Mouse (Mus musculus): ENCODE data around the gene Nrxn2. TPM values are rescaled to one million over a fixed set of nuclear protein-coding genes. Genes with fewer than 3 reads are reported as not detected.
A peak's percentile ranks its signal among the peaks of the same experiment; 100 is the strongest.

Nrxn2 gene
- polyA plus RNA-seq, 2 experiments, result 2.6 to 3.6 TPM

DNA sequence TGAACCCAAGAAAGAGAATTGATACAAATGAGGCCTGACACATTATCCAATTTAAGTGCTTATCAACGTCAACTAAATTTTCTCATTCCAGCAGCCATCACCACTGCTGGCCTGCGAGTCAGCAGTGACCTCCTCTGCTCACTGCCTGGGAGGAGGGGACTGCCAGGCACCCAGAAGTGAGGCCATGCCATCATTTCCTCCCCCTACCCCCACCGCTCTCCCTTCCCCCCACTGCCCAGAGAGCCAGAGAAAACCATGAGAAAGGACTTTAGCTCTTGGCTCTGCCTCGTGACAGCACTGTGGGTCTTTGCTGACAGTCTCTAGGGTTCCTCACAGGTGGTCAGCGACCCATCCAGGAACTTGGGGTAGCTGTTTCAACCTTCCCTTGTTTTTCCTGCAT is 56.6 kb downstream of the Nrxn2 start:
- H3K27ac ChIP-seq (replicated peaks; ENCODE audit: low read depth, low read length), result no peak overlapping the region
- H3K4me1 ChIP-seq (ENCODE audit: control insufficient read depth, insufficient read depth, low read length), result no peaks in the 10 kb centered on the region
- no peak overlapping the region for H3K4me2 ChIP-seq (replicated peaks; ENCODE audit: low read depth, low read length, severe bottlenecking)
- no peaks in the 10 kb centered on the region for H3K36me3 ChIP-seq (ENCODE audit: control insufficient read depth, insufficient read depth, low read length)
- ATAC-seq (ENCODE audit: low FRiP score, low read depth), result no peak
- no peak overlapping the region for H3K9ac ChIP-seq (ENCODE audit: low read depth, low read length, severe bottlenecking)
- TF ChIP-seq POLR2A (IDR thresholded peaks at IDR 0.05; ENCODE audit: borderline replicate concordance, extremely low read depth, insufficient read depth, insufficient read length), result no peak
- H3K9me3 ChIP-seq (ENCODE audit: control insufficient read depth, low read length), result no peaks in the 10 kb centered on the region
- DNase-seq (ENCODE audit: low spot score), result no peak
- no peaks in the 10 kb centered on the region for H3K27me3 ChIP-seq (ENCODE audit: control insufficient read depth, insufficient read depth, low read length)
- no peak overlapping the region for H3K4me3 ChIP-seq (replicated peaks; ENCODE audit: low read length)
- 34% methylated on average over 5 of the region's 5 CpGs for WGBS

DNA sequence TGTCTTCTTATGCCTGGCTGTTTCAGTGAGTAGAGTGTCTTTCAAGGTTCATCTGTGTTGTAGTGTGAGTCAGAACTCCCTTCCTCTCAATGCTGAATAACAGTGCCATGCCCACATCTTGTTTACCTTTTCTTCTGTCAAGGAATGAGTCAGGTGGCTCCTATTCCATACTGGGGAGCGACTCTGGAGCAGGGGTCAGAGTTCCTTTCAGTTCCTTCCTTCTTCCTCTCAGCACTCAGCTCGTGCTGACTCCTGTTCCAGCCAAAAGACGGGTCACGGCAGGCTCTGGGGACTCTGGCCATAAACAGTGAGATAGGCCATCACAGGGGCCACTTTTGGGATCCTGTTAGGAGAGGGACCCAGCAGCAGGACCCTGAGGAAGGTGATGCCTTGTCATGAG is 58.5 kb downstream of the Nrxn2 start:
- 48% methylated on average over 4 of the region's 4 CpGs for WGBS
- Histone ChIP-seq H3K4me1 (ENCODE audit: control insufficient read depth, insufficient read depth, low read length) (no peaks in the 10 kb centered on the region), H3K4me3 (replicated peaks; ENCODE audit: low read length) (no peak overlapping the region), H3K27me3 (ENCODE audit: control insufficient read depth, insufficient read depth, low read length) (no peaks in the 10 kb centered on the region), H3K9ac (ENCODE audit: low read depth, low read length, severe bottlenecking) (no peak overlapping the region), H3K27ac (replicated peaks; ENCODE audit: low read depth, low read length) (no peak overlapping the region), H3K4me2 (replicated peaks; ENCODE audit: low read depth, low read length, severe bottlenecking) (no peak overlapping the region), H3K36me3 (ENCODE audit: control insufficient read depth, insufficient read depth, low read length) (no peaks in the 10 kb centered on the region), H3K9me3 (ENCODE audit: control insufficient read depth, low read length) (no peaks in the 10 kb centered on the region)
- no peak for ATAC-seq (ENCODE audit: low FRiP score, low read depth)
- DNase-seq (ENCODE audit: low spot score), result no peak
- TF ChIP-seq POLR2A (IDR thresholded peaks at IDR 0.05; ENCODE audit: borderline replicate concordance, extremely low read depth, insufficient read depth, insufficient read length), result no peak

DNA sequence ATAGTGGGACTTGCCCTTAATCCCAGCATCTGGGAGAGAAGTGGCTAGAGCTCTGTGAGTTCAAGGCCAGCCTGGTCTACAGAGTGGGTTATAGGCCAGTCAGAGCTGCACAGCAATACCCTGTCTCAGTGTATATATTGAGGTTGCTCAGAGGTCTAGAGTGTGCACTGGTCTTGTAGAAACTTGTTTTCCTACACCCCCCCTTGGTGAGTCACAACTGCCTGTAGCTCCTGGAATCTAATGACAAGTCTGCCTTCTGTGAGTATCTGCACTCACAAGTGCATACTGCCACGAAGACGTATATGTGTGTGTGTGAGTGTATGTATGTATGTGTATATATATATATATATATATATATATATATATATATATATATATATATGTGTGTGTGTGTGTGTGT is 60.0 kb downstream of the Nrxn2 start:
- no peak overlapping the region for H3K4me3 ChIP-seq (replicated peaks; ENCODE audit: low read length)
- no peaks in the 10 kb centered on the region for H3K27me3 ChIP-seq (ENCODE audit: control insufficient read depth, insufficient read depth, low read length)
- no peaks in the 10 kb centered on the region for H3K9me3 ChIP-seq (ENCODE audit: control insufficient read depth, low read length)
- no peaks in the 10 kb centered on the region for H3K4me1 ChIP-seq (ENCODE audit: control insufficient read depth, insufficient read depth, low read length)
- H3K4me2 ChIP-seq (replicated peaks; ENCODE audit: low read depth, low read length, severe bottlenecking), result no peak overlapping the region
- no peak for TF ChIP-seq POLR2A (IDR thresholded peaks at IDR 0.05; ENCODE audit: borderline replicate concordance, extremely low read depth, insufficient read depth, insufficient read length)
- H3K27ac ChIP-seq (replicated peaks; ENCODE audit: low read depth, low read length), result no peak overlapping the region
- no peaks in the 10 kb centered on the region for H3K36me3 ChIP-seq (ENCODE audit: control insufficient read depth, insufficient read depth, low read length)
- H3K9ac ChIP-seq (ENCODE audit: low read depth, low read length, severe bottlenecking), result no peak overlapping the region
- DNase-seq (ENCODE audit: low spot score) (no peak), ATAC-seq (ENCODE audit: low FRiP score, low read depth) (no peak)
- WGBS, result 84% methylated on average over 2 of the region's 2 CpGs

DNA sequence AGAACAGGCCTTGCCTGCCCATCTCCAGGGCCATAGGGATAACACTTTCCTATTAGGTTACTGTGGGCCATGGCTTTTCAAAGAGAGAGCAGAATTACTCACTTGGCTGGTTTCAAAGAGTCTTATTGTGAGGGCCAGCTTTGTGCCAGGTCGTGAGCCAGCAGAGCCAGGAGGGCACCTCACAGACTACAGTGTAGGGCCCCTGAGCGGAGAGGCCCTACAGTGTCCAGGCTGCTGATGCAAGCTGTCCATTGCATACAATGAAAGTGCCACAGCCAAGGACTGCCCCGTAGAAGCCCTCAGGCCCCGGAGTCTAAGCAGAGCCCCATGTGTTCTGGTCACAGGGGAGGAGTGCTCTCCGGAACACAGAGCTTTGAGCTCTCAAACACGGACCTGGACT is 64.4 kb downstream of the Nrxn2 start:
- 0 out of 2 replicates have a peak, but pooled peaks cover 3% of the 10 kb centered on the region for H3K4me1 ChIP-seq (ENCODE audit: control insufficient read depth, insufficient read depth, low read length)
- TF ChIP-seq POLR2A (IDR thresholded peaks at IDR 0.05; ENCODE audit: borderline replicate concordance, extremely low read depth, insufficient read depth, insufficient read length), result no peak
- ATAC-seq (ENCODE audit: low FRiP score, low read depth) (no peak), DNase-seq (ENCODE audit: low spot score) (no peak)
- H3K4me2 ChIP-seq (replicated peaks; ENCODE audit: low read depth, low read length, severe bottlenecking), result no peak overlapping the region
- no peaks in the 10 kb centered on the region for H3K27me3 ChIP-seq (ENCODE audit: control insufficient read depth, insufficient read depth, low read length)
- whole genome bisulfite sequencing, result 86% methylated on average over 6 of the region's 6 CpGs
- no peaks in the 10 kb centered on the region for H3K9me3 ChIP-seq (ENCODE audit: control insufficient read depth, low read length)
- H3K9ac ChIP-seq (ENCODE audit: low read depth, low read length, severe bottlenecking), result no peak overlapping the region
- no peak overlapping the region for H3K27ac ChIP-seq (replicated peaks; ENCODE audit: low read depth, low read length)
- no peak overlapping the region for H3K4me3 ChIP-seq (replicated peaks; ENCODE audit: low read length)
- no peaks in the 10 kb centered on the region for H3K36me3 ChIP-seq (ENCODE audit: control insufficient read depth, insufficient read depth, low read length)

DNA sequence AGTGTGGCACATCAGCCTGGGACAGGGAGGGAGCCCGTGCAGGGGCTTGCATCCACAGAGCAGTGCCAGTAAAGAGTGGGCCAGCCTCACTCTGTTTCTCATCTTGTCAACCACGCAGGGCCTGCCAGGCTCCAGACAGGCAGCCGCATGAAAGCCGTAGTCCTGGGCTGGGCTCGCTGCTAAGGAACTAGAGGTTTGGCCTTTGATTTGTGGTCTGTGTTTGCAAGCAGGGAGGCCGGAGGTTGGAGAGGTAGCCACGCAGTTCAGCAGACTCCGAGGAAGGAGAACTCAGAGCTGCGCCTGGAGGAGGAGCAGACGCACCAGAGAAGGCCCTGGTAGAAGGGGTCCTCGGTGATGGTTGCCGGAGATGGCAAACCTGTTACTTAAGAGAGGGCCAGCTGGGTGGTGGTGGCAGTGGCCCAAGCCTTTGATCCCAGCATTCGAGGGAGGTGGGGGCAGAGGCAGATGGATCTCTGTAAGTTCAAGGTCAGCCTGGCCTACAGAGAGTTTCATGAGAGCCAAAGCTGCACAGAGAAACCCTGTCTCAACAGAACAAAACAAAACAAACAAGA is 66.6 kb downstream of the Nrxn2 start:
- H3K9ac ChIP-seq (ENCODE audit: low read depth, low read length, severe bottlenecking), result no peak overlapping the region
- no peak overlapping the region for H3K4me3 ChIP-seq (replicated peaks; ENCODE audit: low read length)
- DNase-seq (ENCODE audit: low spot score) (no peak), ATAC-seq (ENCODE audit: low FRiP score, low read depth) (no peak)
- no peak overlapping the region for H3K4me2 ChIP-seq (replicated peaks; ENCODE audit: low read depth, low read length, severe bottlenecking)
- H3K27ac ChIP-seq (replicated peaks; ENCODE audit: low read depth, low read length), result no peak overlapping the region
- H3K27me3 ChIP-seq (ENCODE audit: control insufficient read depth, insufficient read depth, low read length), result no peaks in the 10 kb centered on the region
- no peaks in the 10 kb centered on the region for H3K36me3 ChIP-seq (ENCODE audit: control insufficient read depth, insufficient read depth, low read length)
- H3K9me3 ChIP-seq (ENCODE audit: control insufficient read depth, low read length), result no peaks in the 10 kb centered on the region
- 62% methylated on average over 13 of the region's 13 CpGs for WGBS
- H3K4me1 ChIP-seq (ENCODE audit: control insufficient read depth, insufficient read depth, low read length), result 0 out of 2 replicates have a peak, but pooled peaks cover 3% of the 10 kb centered on the region
- TF ChIP-seq POLR2A (IDR thresholded peaks at IDR 0.05; ENCODE audit: borderline replicate concordance, extremely low read depth, insufficient read depth, insufficient read length), result no peak

DNA sequence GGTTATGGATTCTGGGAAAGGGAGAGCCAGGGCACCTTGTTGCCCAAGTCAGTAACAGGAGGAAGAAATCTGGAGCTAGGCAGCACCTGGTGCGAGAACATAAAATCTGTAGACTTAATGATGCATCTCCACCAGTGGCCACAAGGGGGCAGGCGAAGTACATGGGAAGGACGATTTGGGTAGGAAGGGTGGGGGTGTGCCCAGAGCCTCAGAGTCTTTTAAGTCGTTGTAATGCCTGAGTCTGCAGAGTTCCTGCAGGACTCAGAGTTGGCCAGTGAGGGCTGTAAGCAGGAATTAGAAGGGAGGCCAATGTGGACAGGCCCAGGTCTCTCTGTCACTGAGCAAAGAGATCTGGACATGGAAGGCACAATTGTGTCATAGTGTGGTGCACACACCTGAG is 70.5 kb downstream of the Nrxn2 start:
- WGBS, result 0% methylated on average over 4 of the region's 4 CpGs
- Histone ChIP-seq H3K9me3 (ENCODE audit: control insufficient read depth, low read length) (no peaks in the 10 kb centered on the region), H3K27me3 (ENCODE audit: control insufficient read depth, insufficient read depth, low read length) (peaks cover under 1% of the 10 kb centered on the region), H3K27ac (replicated peaks; ENCODE audit: low read depth, low read length) (no peak overlapping the region), H3K4me3 (replicated peaks; ENCODE audit: low read length) (no peak overlapping the region), H3K36me3 (ENCODE audit: control insufficient read depth, insufficient read depth, low read length) (no peaks in the 10 kb centered on the region), H3K9ac (ENCODE audit: low read depth, low read length, severe bottlenecking) (no peak overlapping the region), H3K4me1 (ENCODE audit: control insufficient read depth, insufficient read depth, low read length) (0 out of 2 replicates have a peak, but pooled peaks cover 3% of the 10 kb centered on the region), H3K4me2 (replicated peaks; ENCODE audit: low read depth, low read length, severe bottlenecking) (no peak overlapping the region)
- DNase-seq (ENCODE audit: low spot score), result peak; percentile 89
- peak; percentile 47 for ATAC-seq (ENCODE audit: low FRiP score, low read depth)
- TF ChIP-seq POLR2A (IDR thresholded peaks at IDR 0.05; ENCODE audit: borderline replicate concordance, extremely low read depth, insufficient read depth, insufficient read length), result no peak

Measured in limb, embryonic 14.5 days (tissue).